Mouse (Mus musculus) CD4-positive helper T cell, adult 2 months (primary cell): ENCODE data around the gene Sptbn4.

ENCODE experiments used
- DNase-seq: peaks from one replicate; pipeline ENCODE4 v3.0.0-alpha.2; 2012; ENCODE audit warnings: low read depth, missing footprints, low spot score

The Sptbn4 gene

GRCm38 (mm10) chr7:27383233-27383632 is 64.3 kb downstream of the Sptbn4 start:
- DNase-seq = no peak

DNA sequence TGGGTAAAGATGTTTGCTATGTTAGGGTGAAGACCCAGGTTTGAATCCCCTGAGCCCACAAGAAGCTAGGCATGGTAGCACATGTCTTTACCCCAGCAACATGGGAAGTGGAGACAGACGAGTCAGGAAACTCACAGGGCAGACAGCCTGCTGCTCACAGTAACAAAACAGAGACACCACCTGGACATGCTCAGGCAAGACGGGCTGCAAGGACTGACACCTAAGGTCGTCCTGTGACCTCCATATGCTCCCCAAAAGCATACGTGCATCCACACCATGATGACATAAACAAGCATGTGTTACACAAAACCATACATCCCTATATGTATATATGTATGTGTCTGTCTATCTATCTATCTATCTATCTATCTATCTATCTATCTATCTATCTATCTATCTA is 65.9 kb downstream of the Sptbn4 start:
- DNase-seq = no peak

- no peak for DNase-seq
Measured at GRCm38 (mm10) chr7:27381009-27381408, 66.5 kb downstream of the Sptbn4 start.

GRCm38 (mm10) chr7:27379836-27380235 is 67.7 kb downstream of the Sptbn4 start:
- no peak for DNase-seq

DNA sequence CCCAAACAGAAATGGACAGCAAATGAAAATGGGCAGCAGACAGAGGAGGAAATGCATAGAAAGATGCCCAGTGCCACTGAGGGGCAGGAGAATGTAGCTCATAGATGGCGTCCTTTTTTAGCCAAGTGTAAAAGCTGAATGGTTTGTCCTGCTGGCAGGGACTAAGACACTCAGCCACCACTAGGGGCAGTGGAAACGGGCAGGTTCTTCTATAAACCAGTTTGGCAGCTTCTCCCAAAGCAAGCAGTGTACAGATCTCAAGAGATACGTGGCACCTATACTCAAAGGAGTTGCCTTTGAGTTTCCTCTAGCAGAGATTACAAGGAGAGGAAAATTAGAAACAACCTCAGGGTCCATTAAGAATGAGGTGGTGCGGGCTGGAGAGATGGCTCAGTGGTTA is 69.1 kb downstream of the Sptbn4 start:
- DNase-seq = peak; percentile 33

DNA sequence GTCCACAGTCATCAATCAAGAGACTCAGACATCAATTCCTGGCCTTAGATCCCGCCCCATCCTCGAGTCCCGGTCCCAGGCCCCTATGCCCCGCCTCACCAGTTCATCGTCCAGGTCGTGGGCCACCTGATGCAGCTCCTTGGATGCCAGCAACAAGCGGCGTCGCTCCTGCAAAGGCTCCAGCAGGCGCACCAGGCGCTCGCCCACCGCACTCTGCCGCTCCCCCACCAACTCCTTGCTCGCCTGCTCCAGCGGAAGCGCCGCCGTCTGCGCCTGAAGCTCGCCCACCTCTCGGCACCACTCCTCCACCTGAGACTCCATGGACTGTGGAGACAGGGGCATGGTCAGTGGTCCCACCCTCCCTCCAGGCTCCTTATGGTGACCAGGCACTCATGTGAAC is 72.2 kb downstream of the Sptbn4 start:
- no peak for DNase-seq

GRCm38 (mm10) chr7:27371715-27372462 is 75.6 kb downstream of the Sptbn4 start:
- no peak for DNase-seq

GRCm38 (mm10) chr7:27369111-27369510 is 78.4 kb downstream of the Sptbn4 start:
- DNase-seq = no peak

- DNase-seq = peak; percentile 24
Measured at GRCm38 (mm10) chr7:27367976-27368375, 79.5 kb downstream of the Sptbn4 start.

DNA sequence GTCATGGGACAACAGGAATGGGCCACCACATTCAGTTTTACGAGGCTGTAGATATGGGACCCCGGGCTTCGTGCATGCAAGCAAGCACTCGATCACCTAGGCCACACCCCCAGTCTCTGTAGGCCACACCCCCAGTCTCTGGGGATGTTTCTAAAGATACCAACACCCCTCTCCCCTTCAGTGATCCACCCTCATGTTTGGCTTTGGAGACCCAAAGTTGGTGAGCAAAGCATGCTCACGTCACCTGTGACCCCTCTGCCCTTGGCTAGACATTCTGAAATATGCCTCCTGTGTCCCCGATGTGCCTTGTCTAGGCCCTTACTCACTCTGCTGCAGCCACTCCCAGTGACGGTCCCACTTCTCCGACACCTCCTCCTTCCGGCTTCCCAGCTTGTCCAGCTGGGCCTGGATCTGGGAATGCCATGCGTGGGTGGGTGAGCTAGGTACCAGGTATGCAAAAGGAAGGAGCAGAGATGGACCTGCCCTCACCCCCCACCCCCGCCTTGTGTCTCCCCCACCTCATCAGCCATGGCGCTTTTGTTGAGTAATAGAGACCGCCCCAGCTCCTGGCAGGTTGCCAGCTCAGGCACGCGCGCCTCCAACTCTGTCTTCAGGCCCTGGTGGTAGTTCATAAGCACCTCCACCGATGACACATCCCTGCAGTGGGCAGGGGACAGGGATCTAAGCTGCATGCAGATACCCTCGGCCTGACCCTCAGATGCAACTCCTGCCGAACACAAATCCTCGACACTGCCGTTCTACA is 81.2 kb downstream of the Sptbn4 start:
- no peak for DNase-seq

GRCm38 (mm10) chr7:27364379-27364778 is 83.1 kb downstream of the Sptbn4 start:
- DNase-seq = no peak

DNA sequence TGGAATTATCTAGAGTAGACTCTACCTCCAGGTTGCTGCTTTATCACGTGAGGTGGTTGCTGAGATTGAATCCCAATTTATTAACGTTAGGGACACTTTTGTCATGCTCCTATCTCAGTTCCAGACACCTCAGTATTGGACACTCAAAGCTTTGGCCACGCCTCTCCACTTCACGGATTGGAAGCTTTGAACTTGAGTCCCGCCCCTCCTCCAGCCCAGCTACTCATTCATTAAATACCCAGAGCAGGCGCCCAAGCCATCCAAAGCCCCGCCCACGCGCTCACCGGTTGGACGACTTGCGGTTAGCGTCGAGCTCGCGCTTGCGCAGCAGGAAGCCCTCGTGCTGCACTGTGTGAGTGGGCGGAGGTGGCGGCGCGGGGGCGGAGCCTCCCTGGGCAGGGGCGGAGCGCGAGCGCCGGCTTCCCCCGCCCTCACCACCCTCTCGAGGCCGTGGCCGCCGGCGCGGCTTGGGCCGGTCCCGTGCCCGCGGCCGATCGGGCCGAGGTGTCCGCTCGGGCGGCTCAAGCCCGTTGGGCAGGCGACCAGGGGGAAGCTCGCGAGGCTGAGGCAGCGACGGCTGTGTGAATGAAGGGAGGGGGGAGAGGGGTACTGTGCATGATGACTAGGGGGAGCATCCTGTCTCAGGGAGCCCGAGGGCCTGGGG is 86.1 kb downstream of the Sptbn4 start:
- DNase-seq = peak; percentile 97

GRCm38 (mm10) chr7:27360749-27361148 is 86.7 kb downstream of the Sptbn4 start:
- no peak for DNase-seq

DNA sequence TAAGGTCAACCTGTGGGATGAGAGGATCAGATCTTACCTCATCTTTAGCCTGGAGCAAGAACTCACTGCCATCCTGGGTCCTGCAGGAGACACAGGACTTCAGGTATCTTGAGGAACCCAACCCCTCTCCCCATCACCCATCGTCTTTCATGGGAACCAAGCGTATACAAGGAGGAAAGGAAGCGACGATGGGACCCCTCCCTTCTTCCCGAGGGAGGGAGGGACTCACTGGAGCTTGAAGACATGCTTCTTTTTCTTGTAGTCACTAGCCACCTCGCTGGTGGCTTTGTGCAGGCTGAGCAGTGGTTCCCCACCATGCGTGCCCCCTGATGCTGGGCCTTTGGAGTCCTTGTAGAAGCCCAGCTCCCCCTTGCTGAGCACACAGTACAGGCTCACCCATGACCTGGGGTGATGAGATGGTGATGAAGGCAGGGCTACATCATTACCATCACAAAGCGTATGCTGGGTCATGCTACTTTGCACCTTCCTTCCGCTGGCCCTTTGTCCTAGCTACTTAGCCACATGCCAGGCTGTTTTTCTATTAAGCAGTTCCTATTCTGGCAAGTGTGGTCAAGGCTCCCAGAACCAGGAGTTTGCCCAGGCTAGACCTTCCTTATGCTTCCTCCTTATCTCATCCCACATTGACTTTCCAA is 87.7 kb downstream of the Sptbn4 start:
- DNase-seq = no peak

DNA sequence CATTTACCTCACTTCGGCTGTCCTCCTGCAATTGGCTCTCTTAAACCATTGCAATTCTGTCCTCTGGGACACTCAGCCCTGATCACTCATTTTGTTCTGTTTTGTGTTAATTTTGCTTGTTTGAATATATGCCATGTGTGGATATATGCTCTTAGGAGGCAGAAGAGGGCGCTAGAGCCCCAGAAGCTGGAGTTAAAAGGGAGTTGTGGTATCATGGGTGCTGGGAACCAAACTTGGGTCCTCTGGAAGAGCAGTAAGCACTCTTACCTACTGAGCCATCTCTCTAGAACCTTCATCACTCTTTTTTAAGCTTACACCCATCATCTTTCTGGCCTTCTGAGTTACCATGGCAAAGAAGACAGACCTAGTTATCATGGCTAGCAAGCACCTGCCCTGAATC is 88.3 kb downstream of the Sptbn4 start:
- no peak for DNase-seq

DNA sequence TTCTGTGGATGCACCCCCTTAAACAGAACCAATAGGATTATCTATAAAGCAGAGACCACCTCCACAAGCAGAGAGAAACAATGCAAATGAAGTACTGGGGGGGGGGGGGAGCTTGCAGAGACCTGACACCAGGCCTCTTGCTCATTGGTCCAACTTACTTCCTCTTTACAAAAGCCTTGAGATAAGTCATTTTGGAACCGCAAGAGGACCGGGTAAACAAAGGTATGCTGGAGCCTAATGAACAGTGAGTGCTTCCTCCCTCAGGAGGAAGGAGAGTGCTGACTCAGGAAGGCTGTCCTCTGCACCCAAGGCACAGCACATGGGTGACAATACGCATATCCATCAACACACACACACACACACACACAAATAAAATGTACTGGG is 89.9 kb downstream of the Sptbn4 start:
- peak; percentile 71 for DNase-seq

DNA sequence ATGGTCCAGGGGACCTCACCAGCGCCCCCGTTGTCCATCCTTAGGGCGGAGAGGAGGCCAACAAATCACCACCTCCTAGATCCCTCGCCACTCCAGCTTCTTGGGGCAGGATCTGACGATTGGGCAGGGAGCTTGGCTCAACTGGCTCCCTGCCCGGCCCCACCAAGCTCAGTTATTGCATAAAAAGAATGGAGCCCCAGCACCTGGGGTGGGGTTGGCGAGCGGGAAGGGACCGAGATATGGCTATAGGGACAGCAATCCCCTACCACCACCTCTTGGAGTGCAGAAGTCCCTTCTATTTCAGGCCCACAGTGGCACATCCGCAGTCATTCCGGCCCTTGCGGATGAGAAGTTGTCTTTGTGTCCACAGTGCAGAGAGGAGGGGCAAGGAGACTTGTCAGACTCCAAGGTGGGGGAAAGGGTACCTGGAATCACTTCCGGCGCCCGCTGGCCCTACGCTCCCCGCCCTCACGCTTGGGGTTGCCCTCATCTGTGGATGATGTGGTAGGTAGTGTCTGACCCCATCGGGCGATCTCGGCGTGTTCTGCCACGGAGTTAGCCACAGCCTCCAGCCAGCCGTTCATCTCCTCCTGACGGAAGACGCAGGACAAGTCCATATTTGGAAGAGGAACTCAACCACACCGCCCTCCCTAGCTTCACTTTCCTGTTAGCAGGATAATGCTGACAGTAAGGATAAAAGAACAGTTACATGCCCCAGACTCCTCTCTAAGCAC is 90.5 kb downstream of the Sptbn4 start, which contains the start of gene Gm20479:
Gm20479 (minus strand) TSS at position 559 of the 734 bp plus-strand sequence.
- peak; percentile 54 for DNase-seq

DNA sequence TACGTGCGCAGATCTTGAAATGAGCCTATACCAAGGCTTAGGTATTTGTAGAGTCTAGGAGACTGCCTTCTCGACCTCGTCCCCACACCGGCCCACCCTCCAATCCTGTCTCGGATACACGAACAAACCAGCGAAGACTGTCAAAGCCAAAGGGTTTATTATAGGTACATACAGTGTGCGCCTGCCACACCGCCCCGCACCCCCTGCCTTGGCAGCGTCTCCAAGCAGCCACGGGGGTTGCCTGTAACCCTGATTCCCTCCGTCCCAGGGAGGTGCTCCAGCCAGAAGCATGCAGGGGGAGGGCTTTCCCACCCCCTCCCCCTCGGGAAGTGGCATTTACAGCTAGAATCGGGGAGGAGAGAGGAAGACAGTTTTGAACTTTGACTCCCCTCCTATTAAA is 91.2 kb downstream of the Sptbn4 start:
- DNase-seq = no peak

DNA sequence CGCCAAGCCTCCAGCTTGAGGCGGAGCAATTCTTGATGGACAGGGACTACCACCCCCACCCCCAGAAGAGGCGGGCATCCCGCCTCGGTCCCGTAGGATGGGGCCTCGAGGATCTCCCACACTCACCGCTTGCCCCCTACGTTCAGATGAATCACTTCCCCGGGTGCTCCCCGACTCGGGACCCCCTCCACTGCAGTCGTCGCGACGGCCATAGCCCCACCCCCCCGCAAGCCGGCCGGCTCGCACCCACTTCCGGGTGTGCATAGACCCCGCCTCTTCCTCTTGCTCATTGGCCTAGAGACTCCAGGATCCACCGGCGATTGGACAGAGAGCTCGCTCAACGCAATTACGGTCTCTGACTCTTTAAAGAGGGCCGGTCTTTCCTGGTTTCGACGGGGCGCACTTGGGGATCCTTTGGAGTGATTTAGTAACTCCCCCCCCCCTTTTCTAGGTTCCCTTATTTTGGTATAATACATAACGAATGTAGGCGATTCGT is 91.7 kb downstream of the Sptbn4 start, which contains the start of gene Shkbp1:
Shkbp1 (minus strand) TSS at position 275 of the 496 bp plus-strand sequence.
- peak; percentile 93 for DNase-seq

DNA sequence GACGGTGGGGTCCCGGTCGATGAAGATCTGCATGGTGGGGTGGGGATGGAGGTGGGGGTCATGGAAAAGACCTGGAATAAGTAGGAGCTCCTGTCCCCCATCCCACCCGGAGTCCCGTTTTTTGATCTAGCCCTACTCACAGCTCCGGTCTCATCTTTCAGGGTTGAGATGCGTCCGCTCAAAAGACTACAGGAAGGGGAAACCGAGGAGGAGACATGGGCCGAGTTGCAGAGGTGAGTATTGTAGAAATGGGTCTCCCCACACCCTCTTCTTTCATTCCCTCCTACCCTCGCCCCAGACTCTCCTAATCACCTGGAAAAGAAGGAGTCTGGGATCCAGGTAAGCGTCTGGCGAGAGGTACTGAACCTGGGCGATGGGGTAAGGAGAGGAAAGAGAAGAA is 92.2 kb downstream of the Sptbn4 start:
- DNase-seq = no peak

GRCm38 (mm10) chr7:27354783-27355182 is 92.7 kb downstream of the Sptbn4 start:
- no peak for DNase-seq
